Mouse (Mus musculus): ENCODE data around the gene Ntn5. TPM values are rescaled to one million over a fixed set of nuclear protein-coding genes. Genes with fewer than 3 reads are reported as not detected.
A peak's percentile ranks its signal among the peaks of the same experiment; 100 is the strongest.

Gene Ntn5
- polyA plus RNA-seq, 1 experiment from 2014 or later, result 0.41 TPM

DNA sequence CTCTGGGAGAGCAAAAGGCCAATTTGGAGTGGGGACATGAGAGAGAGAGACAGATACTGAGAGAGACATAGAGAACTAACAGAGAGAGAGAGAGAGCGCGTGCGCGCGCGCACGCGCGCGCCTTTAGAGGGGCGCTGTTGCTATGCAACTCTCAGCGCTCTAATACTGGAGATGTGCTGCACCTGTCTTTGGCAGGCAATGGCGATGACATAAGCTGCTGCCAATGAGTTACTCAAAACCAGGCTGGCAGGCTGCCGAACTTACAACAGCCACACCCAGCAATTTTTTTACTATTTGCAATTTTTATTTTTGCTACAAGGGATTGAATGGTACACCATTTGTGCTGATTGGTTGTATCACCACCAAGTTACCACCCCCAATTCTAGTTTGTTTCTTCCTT, 16.1 kb upstream of the Ntn5 start:
- ATAC-seq (ENCODE audit: low FRiP score, low TSS enrichment) (no peak), DNase-seq (ENCODE audit: low spot score) (peak; percentile 53)
- Histone ChIP-seq H3K36me3 (ENCODE audit: control insufficient read depth, insufficient read depth, low read length) (no peaks in the 10 kb centered on the region), H3K9me3 (ENCODE audit: control insufficient read depth, low read length) (no peaks in the 10 kb centered on the region), H3K27me3 (ENCODE audit: control insufficient read depth, insufficient read depth, low read length) (no peaks in the 10 kb centered on the region), H3K4me3 (ENCODE audit: low read depth, low read length) (no peak overlapping the region), H3K4me1 (replicated peaks; ENCODE audit: control insufficient read depth, insufficient read depth) (peaks cover 2% of the 10 kb centered on the region; the same call in 1 of the 2 replicates), H3K27ac (replicated peaks) (no peak overlapping the region), H3K9ac (ENCODE audit: low read length) (no peak overlapping the region), H3K4me2 (replicated peaks; ENCODE audit: low read depth) (no peak overlapping the region)
- TF ChIP-seq CTCF (IDR thresholded peaks at IDR 0.05; ENCODE audit: low read depth) (no peak), EP300 (optimal IDR thresholded peaks at IDR 0.05) (no peak)
- WGBS, result 60% methylated on average over 14 of the region's 14 CpGs

DNA sequence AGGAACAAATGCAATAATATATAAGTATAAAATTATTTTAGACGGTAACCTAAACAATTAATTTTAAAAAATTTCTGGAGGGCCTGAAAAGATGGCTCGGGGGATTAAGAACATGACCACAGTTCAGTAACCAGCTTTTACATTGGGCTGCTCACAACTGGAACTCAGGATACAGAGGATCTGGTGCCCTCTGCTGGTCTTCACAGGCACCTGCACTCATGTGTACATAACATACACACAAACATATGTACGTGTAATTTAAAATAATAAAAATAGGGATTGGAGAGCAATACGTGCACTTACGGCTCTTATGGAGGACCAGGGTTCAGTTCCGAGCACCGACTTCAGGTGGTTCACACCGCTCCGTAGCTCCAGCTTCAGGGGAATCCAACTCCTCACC, 14.9 kb upstream of the Ntn5 start:
- TF ChIP-seq EP300 (optimal IDR thresholded peaks at IDR 0.05) (no peak), CTCF (IDR thresholded peaks at IDR 0.05; ENCODE audit: low read depth) (peak; percentile 56)
- ATAC-seq (ENCODE audit: low FRiP score, low TSS enrichment) (no peak), DNase-seq (ENCODE audit: low spot score) (no peak)
- H3K4me3 ChIP-seq (ENCODE audit: low read depth, low read length), result no peak overlapping the region
- no peaks in the 10 kb centered on the region for H3K36me3 ChIP-seq (ENCODE audit: control insufficient read depth, insufficient read depth, low read length)
- H3K27me3 ChIP-seq (ENCODE audit: control insufficient read depth, insufficient read depth, low read length), result no peaks in the 10 kb centered on the region
- no peaks in the 10 kb centered on the region for H3K9me3 ChIP-seq (ENCODE audit: control insufficient read depth, low read length)
- peaks cover 2% of the 10 kb centered on the region; the same call in 1 of the 2 replicates for H3K4me1 ChIP-seq (replicated peaks; ENCODE audit: control insufficient read depth, insufficient read depth)
- H3K27ac ChIP-seq (replicated peaks), result no peak overlapping the region
- no peak overlapping the region for H3K4me2 ChIP-seq (replicated peaks; ENCODE audit: low read depth)
- WGBS, result 96% methylated on average over 9 of the region's 9 CpGs
- H3K9ac ChIP-seq (ENCODE audit: low read length), result no peak overlapping the region

DNA sequence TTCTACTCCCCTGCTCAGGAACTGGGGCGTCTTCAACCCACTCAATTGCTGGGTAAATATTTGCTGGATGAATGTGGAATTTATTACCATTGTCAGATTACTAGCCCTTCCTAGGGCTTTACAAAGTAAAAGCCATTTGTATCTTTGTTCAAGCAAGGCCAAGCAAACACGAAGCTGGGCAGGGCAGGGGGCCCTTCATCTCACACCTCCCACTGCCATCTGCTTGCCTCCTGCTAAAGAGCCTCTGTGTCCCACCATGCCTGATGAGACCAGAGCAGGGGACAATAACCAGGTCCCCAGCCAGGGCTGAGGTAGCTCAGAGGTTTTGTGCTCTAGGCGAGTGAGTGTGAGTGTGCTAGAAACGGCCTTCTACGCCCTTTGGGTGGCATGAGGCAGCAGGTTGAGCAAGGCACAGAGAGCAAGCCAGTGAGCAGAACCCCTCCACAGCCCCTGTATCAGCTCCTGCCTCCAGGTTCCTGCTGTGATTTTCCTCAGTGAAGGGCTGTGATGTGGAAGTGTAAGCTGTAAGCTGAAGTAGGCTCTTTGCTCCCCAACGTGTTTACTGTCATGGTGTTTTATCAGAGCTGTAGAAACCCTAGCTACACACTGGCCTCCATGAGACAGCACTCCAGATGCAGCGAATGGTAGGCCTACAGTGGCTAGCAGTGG, 6.1 kb upstream of the Ntn5 start:
- no peak for TF ChIP-seq CTCF (IDR thresholded peaks at IDR 0.05; ENCODE audit: low read depth)
- no peak for TF ChIP-seq EP300 (optimal IDR thresholded peaks at IDR 0.05)
- no peak overlapping the region for H3K4me3 ChIP-seq (ENCODE audit: low read depth, low read length)
- H3K9ac ChIP-seq (ENCODE audit: low read length), result no peak overlapping the region
- no peak overlapping the region for H3K4me2 ChIP-seq (replicated peaks; ENCODE audit: low read depth)
- H3K36me3 ChIP-seq (ENCODE audit: control insufficient read depth, insufficient read depth, low read length), result no peaks in the 10 kb centered on the region
- H3K27ac ChIP-seq (replicated peaks), result peak overlapping the region; percentile 81
- H3K4me1 ChIP-seq (replicated peaks; ENCODE audit: control insufficient read depth, insufficient read depth), result no peaks in the 10 kb centered on the region
- no peaks in the 10 kb centered on the region for H3K27me3 ChIP-seq (ENCODE audit: control insufficient read depth, insufficient read depth, low read length)
- H3K9me3 ChIP-seq (ENCODE audit: control insufficient read depth, low read length), result no peaks in the 10 kb centered on the region
- peak; percentile 64 for DNase-seq (ENCODE audit: low spot score)
- ATAC-seq (ENCODE audit: low FRiP score, low TSS enrichment), result no peak
- 45% methylated on average over 7 of the region's 7 CpGs for WGBS

DNA sequence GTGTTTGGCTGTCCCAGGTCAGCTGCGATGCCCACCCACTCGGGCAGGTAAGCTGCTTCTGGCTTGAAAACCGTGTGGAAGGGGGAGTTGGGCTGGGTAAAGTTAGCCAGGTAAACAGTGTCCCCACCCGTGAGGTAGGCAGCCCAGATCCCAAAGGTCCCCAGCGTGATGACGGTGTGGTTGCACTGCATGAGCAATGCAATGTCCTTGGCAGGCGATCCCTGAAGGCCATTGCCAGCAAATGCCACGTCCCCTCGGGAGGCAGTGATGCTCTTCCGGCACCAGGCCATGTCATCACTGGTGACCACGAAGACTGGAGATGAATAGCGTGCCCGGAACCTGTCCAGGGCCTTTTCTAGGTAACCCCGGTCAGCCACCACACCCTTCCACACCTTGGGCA, 5.3 kb upstream of the Ntn5 start:
- Histone ChIP-seq H3K36me3 (ENCODE audit: control insufficient read depth, insufficient read depth, low read length) (no peaks in the 10 kb centered on the region), H3K4me1 (replicated peaks; ENCODE audit: control insufficient read depth, insufficient read depth) (no peaks in the 10 kb centered on the region), H3K27me3 (ENCODE audit: control insufficient read depth, insufficient read depth, low read length) (no peaks in the 10 kb centered on the region), H3K4me3 (ENCODE audit: low read depth, low read length) (no peak overlapping the region), H3K4me2 (replicated peaks; ENCODE audit: low read depth) (no peak overlapping the region), H3K27ac (replicated peaks) (peak overlapping the region; percentile 81), H3K9me3 (ENCODE audit: control insufficient read depth, low read length) (no peaks in the 10 kb centered on the region), H3K9ac (ENCODE audit: low read length) (no peak overlapping the region)
- TF ChIP-seq CTCF (IDR thresholded peaks at IDR 0.05; ENCODE audit: low read depth) (no peak), EP300 (optimal IDR thresholded peaks at IDR 0.05) (no peak)
- 75% methylated on average over 14 of the region's 14 CpGs for WGBS
- 0 out of 2 replicates have a peak, but pooled peaks have one; percentile 2 for ATAC-seq (ENCODE audit: low FRiP score, low TSS enrichment)
- peak; percentile 58 for DNase-seq (ENCODE audit: low spot score)

DNA sequence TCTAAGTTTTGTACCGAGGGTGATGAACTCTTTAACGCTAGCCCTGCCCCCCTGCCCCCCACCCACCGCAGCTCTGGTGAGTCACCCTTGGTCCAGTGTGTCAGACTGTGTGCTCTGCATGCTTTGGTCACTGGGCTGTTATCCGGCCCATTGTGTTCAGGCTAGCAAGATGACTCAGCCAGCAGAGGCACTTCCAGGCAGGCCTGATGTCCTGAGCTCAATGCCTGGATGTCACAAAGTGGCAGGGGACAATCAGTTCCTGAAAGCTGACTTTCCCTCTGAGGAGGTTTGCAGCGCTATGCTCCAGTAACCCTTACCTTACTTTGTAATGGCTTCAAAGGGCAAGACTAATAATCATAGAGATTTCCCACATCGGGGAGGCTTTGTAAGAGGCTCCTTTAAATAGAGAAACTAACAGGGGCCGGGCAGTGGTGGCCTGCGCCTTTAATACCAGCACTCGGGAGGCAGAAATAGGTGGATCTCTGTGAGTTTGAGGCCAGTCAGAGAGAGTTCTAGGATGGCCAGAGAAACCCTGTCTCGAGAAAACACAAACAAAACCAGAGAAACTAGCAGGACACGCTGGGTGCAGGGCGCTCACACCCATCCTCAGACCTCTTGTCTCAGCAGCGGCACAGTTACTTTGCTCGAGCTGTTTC, 3.7 kb upstream of the Ntn5 start:
- peak overlapping the region; percentile 79 for H3K27ac ChIP-seq (replicated peaks)
- H3K4me1 ChIP-seq (replicated peaks; ENCODE audit: control insufficient read depth, insufficient read depth), result no peaks in the 10 kb centered on the region; the same call in 1 of the 2 replicates
- no peak overlapping the region for H3K4me3 ChIP-seq (ENCODE audit: low read depth, low read length)
- H3K27me3 ChIP-seq (ENCODE audit: control insufficient read depth, insufficient read depth, low read length), result no peaks in the 10 kb centered on the region
- H3K9me3 ChIP-seq (ENCODE audit: control insufficient read depth, low read length), result no peaks in the 10 kb centered on the region
- ATAC-seq (ENCODE audit: low FRiP score, low TSS enrichment) (peak; percentile 82), DNase-seq (ENCODE audit: low spot score) (peak; percentile 77)
- TF ChIP-seq EP300 (optimal IDR thresholded peaks at IDR 0.05), result no peak
- no peak overlapping the region for H3K4me2 ChIP-seq (replicated peaks; ENCODE audit: low read depth)
- WGBS, result 47% methylated on average over 14 of the region's 14 CpGs
- H3K36me3 ChIP-seq (ENCODE audit: control insufficient read depth, insufficient read depth, low read length), result no peaks in the 10 kb centered on the region
- H3K9ac ChIP-seq (ENCODE audit: low read length), result no peak overlapping the region

Data from stomach, postnatal 0 days (tissue).